Mouse (Mus musculus) bone marrow macrophage, adult 2 months (primary cell): ENCODE results near the gene Olfr1465. TPM values are rescaled to one million over a fixed set of nuclear protein-coding genes. Genes with fewer than 3 reads are reported as not detected.

Experiments used
- H3K27ac ChIP-seq: 2 replicates; pipeline ENCODE4 v1.5.1; 2012; ENCODE audit warnings: low read depth, low read length; ENCODE audit not compliant: insufficient read depth
- H3K4me1 ChIP-seq: 2 replicates; pipeline ENCODE4 v1.6.1; 2012; ENCODE audit warnings: low read length; ENCODE audit not compliant: control insufficient read depth, insufficient read depth
- H3K4me3 ChIP-seq: 2 replicates; pipeline ENCODE4 v1.5.1; 2012; ENCODE audit warnings: mild to moderate bottlenecking, low read length, moderate library complexity; ENCODE audit not compliant: insufficient read depth
- CTCF ChIP-seq: IDR thresholded peaks from 2 replicates; pipeline ENCODE4 v1.5.1; 2012; ENCODE audit warnings: low read depth, mild to moderate bottlenecking, low read length, moderate library complexity
- POLR2A ChIP-seq: IDR thresholded peaks from 2 replicates; pipeline ENCODE4 v1.6.1; 2012; ENCODE audit warnings: mild to moderate bottlenecking, low read depth, low read length, borderline replicate concordance
- polyA plus RNA-seq: library from polyadenylated mRNA; stranded (reverse); fragments of >200 nt; gene quantifications from 2 replicates; pipeline ENCODE4 v1.2.4, GENCODE M21; 2012; ENCODE audit not compliant: missing spikeins, insufficient read depth, insufficient read length

Gene Olfr1465
- not detected in 2 replicates for polyA plus RNA-seq

DNA sequence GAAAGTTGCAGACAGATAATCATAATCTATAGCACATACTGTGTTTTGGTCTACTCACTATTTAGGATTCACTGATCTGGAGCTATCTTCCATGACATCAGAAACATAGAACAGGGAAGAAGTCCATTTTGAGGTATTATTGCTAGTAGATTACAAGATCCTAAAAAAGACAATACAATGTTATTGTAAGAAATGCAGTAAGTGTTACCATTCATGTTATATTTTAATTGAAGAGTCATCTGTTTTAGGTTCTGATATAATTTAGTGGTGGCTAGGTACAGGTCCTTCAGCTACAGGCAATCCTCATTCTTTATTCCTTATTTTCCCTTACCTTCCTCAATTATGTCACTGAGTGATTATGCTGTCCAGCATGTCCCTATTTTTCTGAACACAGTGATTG is at the start of gene Olfr1465:
Gene Olfr1465, minus strand, starts transcription at position 101 of the 400 bp plus-strand sequence.
- Histone ChIP-seq H3K4me3 (no peak within 1 kb of the TSS), H3K4me1 (no peaks in the 10 kb centered on the region), H3K27ac (no peak within 1 kb of the TSS)
- TF ChIP-seq CTCF, result no peak
- no peak for TF ChIP-seq POLR2A

DNA sequence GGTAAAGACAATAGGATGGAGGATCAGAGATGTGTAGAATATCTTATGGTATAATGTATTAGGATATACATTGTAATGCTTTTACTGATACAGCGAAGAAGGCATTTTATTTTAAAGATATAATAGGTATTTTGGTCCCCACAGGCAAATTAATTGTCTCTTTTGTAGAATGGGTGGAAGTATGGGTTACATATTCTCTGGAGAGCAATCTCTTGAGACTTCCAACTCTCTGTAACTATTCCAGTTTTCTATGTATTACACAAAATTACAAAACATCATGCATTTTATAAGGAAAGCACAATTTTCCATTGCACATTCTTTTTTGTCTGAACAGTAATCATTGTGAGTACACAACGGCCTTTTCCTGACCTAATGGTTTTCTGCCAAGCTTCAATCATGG is 46.6 kb upstream of the Olfr1465 start, which contains the start of gene Olfr1467:
Gene Olfr1467, plus strand, starts transcription at position 301 of the 400 bp plus-strand sequence.
- Histone ChIP-seq H3K4me3 (no peak within 1 kb of the TSS), H3K27ac (no peak within 1 kb of the TSS), H3K4me1 (no peaks in the 10 kb centered on the region)
- TF ChIP-seq POLR2A (no peak), CTCF (no peak)

DNA sequence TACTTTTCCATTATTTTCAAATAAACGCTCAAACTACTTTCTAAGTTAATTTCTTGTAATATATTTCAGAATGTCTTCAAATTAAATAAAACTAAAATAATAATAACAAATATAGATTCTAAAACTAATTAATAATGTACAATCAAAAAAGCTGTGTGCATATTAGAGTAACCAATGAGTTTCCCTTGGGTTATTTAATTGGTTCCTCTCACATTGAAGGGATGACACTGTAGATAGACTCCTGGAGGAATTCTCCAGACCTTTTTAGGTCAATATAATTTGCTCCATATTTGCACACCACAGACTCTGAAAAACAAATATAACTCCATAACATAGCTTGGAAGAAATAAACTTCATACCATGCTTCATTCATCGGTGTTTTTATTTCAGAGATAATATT is 23.2 kb upstream of the Olfr1465 start, which contains the start of gene Olfr1466:
Gene Olfr1466, plus strand, starts transcription at position 301 of the 400 bp plus-strand sequence.
- TF ChIP-seq POLR2A, result no peak
- TF ChIP-seq CTCF, result no peak
- H3K4me1 ChIP-seq, result no peaks in the 10 kb centered on the region

More for the DNA sequence above, 23.2 kb upstream of the Olfr1465 start, which contains the start of gene Olfr1466:
- H3K4me3 ChIP-seq, result no peak within 1 kb of the TSS
- H3K27ac ChIP-seq, result no peak within 1 kb of the TSS

Other genes with a start within 250 kb of the Olfr1465 start
- not detected in 2 replicates for gene Olfr1457, start 217.7 kb downstream of the Olfr1465 start, polyA plus RNA-seq
- not detected in 2 replicates for gene Olfr1458, start 208.8 kb downstream of the Olfr1465 start, polyA plus RNA-seq
- gene Olfr1459, start 166.0 kb downstream of the Olfr1465 start, polyA plus RNA-seq, result 0.11 TPM in 1 of 2 replicates, not detected in the other
- gene Olfr1461, start 152.5 kb downstream of the Olfr1465 start, polyA plus RNA-seq, result not detected in 2 replicates
- not detected in 2 replicates for gene Olfr1462, start 129.8 kb downstream of the Olfr1465 start, polyA plus RNA-seq
- not detected in 2 replicates for gene Olfr1463, start 84.2 kb downstream of the Olfr1465 start, polyA plus RNA-seq
- not detected in 2 replicates for gene Olfr1466, start 23.3 kb upstream of the Olfr1465 start, polyA plus RNA-seq
- gene Olfr1467, start 46.7 kb upstream of the Olfr1465 start, polyA plus RNA-seq, result not detected in 2 replicates
- gene Olfr1469, start 92.3 kb upstream of the Olfr1465 start, polyA plus RNA-seq, result not detected in 2 replicates
- gene Olfr1471, start 127.9 kb upstream of the Olfr1465 start, polyA plus RNA-seq, result not detected in 2 replicates
- not detected in 2 replicates for gene Olfr1472, start 140.5 kb upstream of the Olfr1465 start, polyA plus RNA-seq
- not detected in 2 replicates for gene Olfr1474, start 154.0 kb upstream of the Olfr1465 start, polyA plus RNA-seq
- gene Olfr1475, start 164.7 kb upstream of the Olfr1465 start, polyA plus RNA-seq, result not detected in 2 replicates
- not detected in 2 replicates for gene Olfr1477, start 185.0 kb upstream of the Olfr1465 start, polyA plus RNA-seq
- not detected in 2 replicates for gene Olfr1480, start 212.4 kb upstream of the Olfr1465 start, polyA plus RNA-seq